In the genomic region with DNA sequence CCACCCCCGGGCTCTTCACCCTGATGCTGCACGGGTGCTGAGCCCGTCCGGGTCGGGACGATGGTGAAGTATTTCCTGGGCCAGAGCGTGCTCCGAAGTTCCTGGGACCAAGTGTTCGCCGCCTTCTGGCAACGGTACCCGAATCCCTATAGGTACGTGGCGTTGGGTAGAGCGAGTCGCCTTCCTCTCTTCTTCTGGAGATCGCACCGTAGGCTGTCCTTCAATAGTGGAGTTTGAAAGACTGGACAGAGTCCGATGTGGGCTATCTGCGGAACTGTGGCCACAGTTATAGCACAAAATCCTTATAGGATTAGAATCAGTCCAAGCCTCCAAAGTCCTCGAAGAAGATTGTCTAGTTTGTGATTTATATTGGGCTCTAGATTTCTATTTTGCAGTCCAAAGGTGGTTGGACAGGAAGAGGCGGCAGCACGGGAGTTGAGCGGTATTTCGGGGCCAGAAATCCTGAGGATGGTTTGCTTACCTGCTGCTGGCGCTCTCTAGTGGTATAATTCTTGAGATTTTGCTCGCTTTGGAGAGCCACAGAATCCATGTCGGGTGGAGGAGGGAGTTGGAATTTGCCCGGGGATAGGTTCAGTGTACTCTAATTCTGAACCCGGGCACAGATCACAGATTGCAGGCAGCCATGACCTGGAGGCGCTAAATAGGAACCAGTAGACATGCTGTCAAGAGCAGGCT, we compare ENCODE assay signal across 8 mouse cellular contexts. TPM values are rescaled to one million over a fixed set of nuclear protein-coding genes. Genes with fewer than 3 reads are reported as not detected.
DNase-seq lines count a peak whose midpoint lies in the region; ATAC-seq lines count a peak whose summit lies in the region.

No protein-coding gene starts in this region.

- peak overlapping the region; percentile 95 for H3K9ac ChIP-seq in embryonic facial prominence, embryonic 11.5 days (replicated peaks; ENCODE audit: low read length)
- H3K9ac ChIP-seq in hindbrain, embryonic 12.5 days = peak overlapping the region; percentile 95
- H3K9ac ChIP-seq in limb, embryonic 15.5 days = peak overlapping the region; percentile 98
- peak overlapping the region; percentile 98 for H3K9ac ChIP-seq in midbrain, embryonic 15.5 days

- H3K27me3 ChIP-seq in embryonic facial prominence, embryonic 11.5 days (ENCODE audit: control insufficient read depth, insufficient read depth, low read length) = no peaks in the 10 kb centered on the region
- no peaks in the 10 kb centered on the region for H3K27me3 ChIP-seq in hindbrain, embryonic 12.5 days
- H3K27me3 ChIP-seq in limb, embryonic 15.5 days = no peaks in the 10 kb centered on the region
- H3K27me3 ChIP-seq in midbrain, embryonic 15.5 days (replicated peaks) = no peaks in the 10 kb centered on the region

- no peaks in the 10 kb centered on the region for H3K4me1 ChIP-seq in embryonic facial prominence, embryonic 11.5 days (ENCODE audit: control insufficient read depth, insufficient read depth, low read length)
- H3K4me1 ChIP-seq in hindbrain, embryonic 12.5 days = peaks cover 33% of the 10 kb centered on the region
- peaks cover 43% of the 10 kb centered on the region for H3K4me1 ChIP-seq in limb, embryonic 15.5 days
- H3K4me1 ChIP-seq in midbrain, embryonic 15.5 days = peaks cover 35% of the 10 kb centered on the region

- ATAC-seq in embryonic facial prominence, embryonic 11.5 days (replicated peaks; ENCODE audit: insufficient number of reproducible peaks, low FRiP score, low TSS enrichment, low read depth) = no peak
- no peak for ATAC-seq in hindbrain, embryonic 12.5 days (ENCODE audit: low FRiP score)
- ATAC-seq in limb, embryonic 15.5 days (ENCODE audit: insufficient number of reproducible peaks, low FRiP score, low TSS enrichment, low read depth) = no peak
- 0 out of 2 replicates have a peak, but pooled peaks have one; percentile 13 for ATAC-seq in midbrain, embryonic 15.5 days (replicated peaks)

- peak overlapping the region; percentile 80 for H3K4me2 ChIP-seq in embryonic facial prominence, embryonic 11.5 days (ENCODE audit: low read depth, low read length)
- H3K4me2 ChIP-seq in hindbrain, embryonic 12.5 days (replicated peaks) = peak overlapping the region; percentile 81
- peak overlapping the region; percentile 69 for H3K4me2 ChIP-seq in limb, embryonic 15.5 days
- H3K4me2 ChIP-seq in midbrain, embryonic 15.5 days = peak overlapping the region; percentile 98

- H3K27ac ChIP-seq in embryonic facial prominence, embryonic 11.5 days (replicated peaks; ENCODE audit: low read depth, low read length) = peak overlapping the region; percentile 54; the same call in 1 of the 2 replicates
- H3K27ac ChIP-seq in hindbrain, embryonic 12.5 days = peak overlapping the region; percentile 80
- peak overlapping the region; percentile 87 for H3K27ac ChIP-seq in limb, embryonic 15.5 days
- peak overlapping the region; percentile 78 for H3K27ac ChIP-seq in midbrain, embryonic 15.5 days

- no peaks in the 10 kb centered on the region for H3K9me3 ChIP-seq in embryonic facial prominence, embryonic 11.5 days (replicated peaks; ENCODE audit: control insufficient read depth, low read length)
- no peaks in the 10 kb centered on the region for H3K9me3 ChIP-seq in hindbrain, embryonic 12.5 days (replicated peaks)
- H3K9me3 ChIP-seq in limb, embryonic 15.5 days = no peaks in the 10 kb centered on the region
- H3K9me3 ChIP-seq in midbrain, embryonic 15.5 days = no peaks in the 10 kb centered on the region

- peak overlapping the region; percentile 95 for H3K4me3 ChIP-seq in embryonic facial prominence, embryonic 11.5 days (ENCODE audit: low read depth, low read length)
- peak overlapping the region; percentile 95 for H3K4me3 ChIP-seq in hindbrain, embryonic 12.5 days
- H3K4me3 ChIP-seq in limb, embryonic 15.5 days = peak overlapping the region; percentile 90
- peak overlapping the region; percentile 95 for H3K4me3 ChIP-seq in midbrain, embryonic 15.5 days

- H3K36me3 ChIP-seq in embryonic facial prominence, embryonic 11.5 days (replicated peaks; ENCODE audit: control insufficient read depth, insufficient read depth, low read depth, low read length) = peaks cover 13% of the 10 kb centered on the region
- peaks cover 49% of the 10 kb centered on the region for H3K36me3 ChIP-seq in hindbrain, embryonic 12.5 days
- H3K36me3 ChIP-seq in limb, embryonic 15.5 days = peaks cover 60% of the 10 kb centered on the region
- peaks cover 26% of the 10 kb centered on the region for H3K36me3 ChIP-seq in midbrain, embryonic 15.5 days (replicated peaks)

- WGBS in embryonic facial prominence, embryonic 11.5 days = 1% methylated on average over 31 of the region's 31 CpGs
- WGBS in hindbrain, embryonic 12.5 days = 2% methylated on average over 31 of the region's 31 CpGs
- 1% methylated on average over 31 of the region's 31 CpGs for WGBS in limb, embryonic 15.5 days
- 1% methylated on average over 31 of the region's 31 CpGs for WGBS in midbrain, embryonic 15.5 days

- peak; percentile 55 for DNase-seq in adrenal gland, postnatal 10 days
- no peak for DNase-seq in adrenal gland, adult 8-10 months
- DNase-seq in R1 (ENCODE audit: low read depth, low spot score) = peak; percentile 82
- DNase-seq in embryonic facial prominence, embryonic 11.5 days (ENCODE audit: low spot score) = peak; percentile 72
- DNase-seq in thymus, postnatal 4 days = peak; percentile 55

RNA-seq across cellular contexts. Expression of a gene that starts 0.5 kb away (rescaled TPM):
- 10 to 100 TPM; 54.8 to 67.8 TPM for total RNA-seq in adrenal gland, postnatal 10 days (2021)
- 100 to 1,000 TPM in 1 of 4 experiments, 10 to 100 TPM in 3; 62.0 to 102 (median 88.6) TPM for total RNA-seq in adrenal gland, adult 8-10 months (2022)
- polyA plus RNA-seq in embryonic facial prominence, embryonic 11.5 days (2014; fragmentation: Nextera tagmentation; extraction: Ambion mirVana) = 84.8 and 104 TPM in 2 replicates
- polyA plus RNA-seq in hindbrain, embryonic 12.5 days (2016; fragmentation: Nextera tagmentation; extraction: Ambion mirVana) = 101 and 105 TPM in 2 replicates
- 110 and 119 TPM in 2 replicates for polyA plus RNA-seq in limb, embryonic 15.5 days (2015; fragmentation: Nextera tagmentation; extraction: Ambion mirVana)
- 104 and 105 TPM in 2 replicates for polyA plus RNA-seq in midbrain, embryonic 15.5 days (2015; fragmentation: Nextera tagmentation; extraction: Ambion mirVana)

RNA-seq across cellular contexts. Expression of a gene that starts 2.0 kb away (rescaled TPM):
- total RNA-seq in adrenal gland, postnatal 10 days (2021) = 100 to 1,000 TPM; 168 to 185 TPM
- 100 to 1,000 TPM; 146 to 172 (median 162) TPM for total RNA-seq in adrenal gland, adult 8-10 months (2022)
- 405 and 441 TPM in 2 replicates for polyA plus RNA-seq in embryonic facial prominence, embryonic 11.5 days (2014; fragmentation: Nextera tagmentation; extraction: Ambion mirVana)
- polyA plus RNA-seq in hindbrain, embryonic 12.5 days (2016; fragmentation: Nextera tagmentation; extraction: Ambion mirVana) = 310 and 344 TPM in 2 replicates
- 427 and 446 TPM in 2 replicates for polyA plus RNA-seq in limb, embryonic 15.5 days (2015; fragmentation: Nextera tagmentation; extraction: Ambion mirVana)
- 331 and 355 TPM in 2 replicates for polyA plus RNA-seq in midbrain, embryonic 15.5 days (2015; fragmentation: Nextera tagmentation; extraction: Ambion mirVana)

RNA-seq across cellular contexts. Expression of a gene that starts 7.3 kb away (rescaled TPM):
- 10 to 100 TPM; 11.0 to 12.8 TPM for total RNA-seq in adrenal gland, postnatal 10 days (2021)
- total RNA-seq in adrenal gland, adult 8-10 months (2022) = 1 to 10 TPM in 2 of 4 experiments, under 1 TPM in 2; 0.30 to 1.9 (median 1.1) TPM
- 24.1 and 27.1 TPM in 2 replicates for polyA plus RNA-seq in embryonic facial prominence, embryonic 11.5 days (2014; fragmentation: Nextera tagmentation; extraction: Ambion mirVana)
- polyA plus RNA-seq in hindbrain, embryonic 12.5 days (2016; fragmentation: Nextera tagmentation; extraction: Ambion mirVana) = 22.2 and 24.3 TPM in 2 replicates
- 43.8 and 46.2 TPM in 2 replicates for polyA plus RNA-seq in limb, embryonic 15.5 days (2015; fragmentation: Nextera tagmentation; extraction: Ambion mirVana)
- polyA plus RNA-seq in midbrain, embryonic 15.5 days (2015; fragmentation: Nextera tagmentation; extraction: Ambion mirVana) = 7.6 and 11.8 TPM in 2 replicates

RNA-seq across cellular contexts. Expression of a gene that starts 40.3 kb away (rescaled TPM):
- total RNA-seq in adrenal gland, postnatal 10 days (2021) = 100 to 1,000 TPM; 105 to 113 TPM
- 100 to 1,000 TPM; 112 to 127 (median 118) TPM for total RNA-seq in adrenal gland, adult 8-10 months (2022)
- polyA plus RNA-seq in embryonic facial prominence, embryonic 11.5 days (2014; fragmentation: Nextera tagmentation; extraction: Ambion mirVana) = 78.1 and 81.8 TPM in 2 replicates
- polyA plus RNA-seq in hindbrain, embryonic 12.5 days (2016; fragmentation: Nextera tagmentation; extraction: Ambion mirVana) = 88.1 and 92.8 TPM in 2 replicates
- polyA plus RNA-seq in limb, embryonic 15.5 days (2015; fragmentation: Nextera tagmentation; extraction: Ambion mirVana) = 104 and 109 TPM in 2 replicates
- 57.1 and 57.5 TPM in 2 replicates for polyA plus RNA-seq in midbrain, embryonic 15.5 days (2015; fragmentation: Nextera tagmentation; extraction: Ambion mirVana)

RNA-seq across cellular contexts. Expression of a gene that starts 47.3 kb away (rescaled TPM):
- total RNA-seq in adrenal gland, postnatal 10 days (2021) = 1 to 10 TPM; 1.9 to 2.6 TPM
- 1 to 10 TPM in 1 of 4 experiments, under 1 TPM in 3; 0.45 to 1.8 (median 0.88) TPM for total RNA-seq in adrenal gland, adult 8-10 months (2022)
- 0.53 and 0.56 TPM in 2 replicates for polyA plus RNA-seq in embryonic facial prominence, embryonic 11.5 days (2014; fragmentation: Nextera tagmentation; extraction: Ambion mirVana)
- 0.35 and 0.78 TPM in 2 replicates for polyA plus RNA-seq in hindbrain, embryonic 12.5 days (2016; fragmentation: Nextera tagmentation; extraction: Ambion mirVana)
- 1.4 and 2.4 TPM in 2 replicates for polyA plus RNA-seq in limb, embryonic 15.5 days (2015; fragmentation: Nextera tagmentation; extraction: Ambion mirVana)
- 0.34 and 0.52 TPM in 2 replicates for polyA plus RNA-seq in midbrain, embryonic 15.5 days (2015; fragmentation: Nextera tagmentation; extraction: Ambion mirVana)
